In the genomic region with DNA sequence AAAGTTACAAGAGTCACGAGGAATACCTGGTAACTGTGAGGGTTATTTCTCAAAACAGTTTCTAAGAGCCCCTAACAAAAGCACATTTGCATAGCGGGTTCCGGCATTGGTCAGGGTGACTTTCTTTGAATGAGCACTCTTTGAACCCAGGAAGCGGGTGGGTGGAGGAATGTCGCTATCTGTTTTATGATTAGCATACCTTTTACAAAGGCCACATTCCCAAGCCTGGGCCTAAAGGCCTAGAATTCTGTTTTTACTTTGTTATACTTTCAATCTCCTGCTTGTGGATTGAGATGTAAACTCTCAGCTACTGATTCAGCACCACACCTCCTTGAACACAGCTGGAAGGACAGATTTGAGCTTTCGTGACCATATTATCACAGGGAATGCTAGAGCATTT, we compare ENCODE assay signal across 8 mouse cellular contexts. TPM values are rescaled to one million over a fixed set of nuclear protein-coding genes. Genes with fewer than 3 reads are reported as not detected.
"Had no signal": no experiment of that assay in that cellular context is flagged by ENCODE, and none has a peak within 500 bp of the region (broad histone marks: within the 10 kb centered on the region; RNA-seq: fewer than 3 reads in every experiment).

No protein-coding gene starts in this region.

RNA-seq across cellular contexts. Expression of gene Shisal2b, which starts 53.1 kb away (rescaled TPM):
- polyA plus RNA-seq: heart, embryonic 14.5 days; heart, embryonic 15.5 days; heart, embryonic 16.5 days; heart, postnatal 0 days; hindbrain, embryonic 10.5 days; hindbrain, embryonic 11.5 days; intestine, embryonic 14.5 days; kidney, adult 2 months had no signal
